Mouse (Mus musculus) limb, embryonic 11.5 days (tissue): ENCODE results near the gene Sugp2. TPM values are rescaled to one million over a fixed set of nuclear protein-coding genes. Genes with fewer than 3 reads are reported as not detected.

Experiments
- ATAC-seq: fragments of 200-750 bp; cut with Nextera tagmentation; 2 replicates; pipeline ENCODE4 v1.8.0; 2017; ENCODE audit warnings: low read depth; ENCODE audit not compliant: insufficient number of reproducible peaks, low FRiP score, low TSS enrichment
- DNase-seq: peaks from one replicate; pipeline ENCODE4 v3.0.0-alpha.2; 2015; ENCODE audit warnings: low spot score
- H3K27ac ChIP-seq: fragments of 300-500 bp; sonication (generic); replicated peaks from 2 replicates; pipeline ENCODE4 v1.5.1; 2014; ENCODE audit warnings: low read depth, mild to moderate bottlenecking, low read length
- H3K27me3 ChIP-seq: fragments of 300-500 bp; sonication (generic); 2 replicates; pipeline ENCODE4 v1.6.1; 2014; ENCODE audit warnings: mild to moderate bottlenecking, low read length, mixed read lengths; ENCODE audit not compliant: control insufficient read depth, insufficient read depth
- H3K36me3 ChIP-seq: fragments of 300-500 bp; sonication (generic); 2 replicates; pipeline ENCODE4 v1.6.1; 2014; ENCODE audit warnings: mild to moderate bottlenecking, low read length, moderate library complexity, mixed read lengths; ENCODE audit not compliant: control insufficient read depth, insufficient read depth
- H3K4me1 ChIP-seq: fragments of 300-500 bp; sonication (generic); 2 replicates; pipeline ENCODE4 v1.6.1; 2014; ENCODE audit warnings: low read length, mixed read lengths; ENCODE audit not compliant: control insufficient read depth, insufficient read depth
- H3K4me2 ChIP-seq: fragments of 300-500 bp; sonication (generic); 2 replicates; pipeline ENCODE4 v1.6.1; 2014; ENCODE audit warnings: low read depth, mild to moderate bottlenecking, moderate library complexity; ENCODE audit not compliant: severe bottlenecking
- H3K4me3 ChIP-seq: fragments of 300-500 bp; sonication (generic); 2 replicates; pipeline ENCODE4 v1.5.1; 2014; ENCODE audit warnings: low read depth, low read length
- H3K9ac ChIP-seq: fragments of 300-500 bp; sonication (generic); 2 replicates; pipeline ENCODE4 v1.6.1; 2014; ENCODE audit warnings: mild to moderate bottlenecking, low read length
- H3K9me3 ChIP-seq: fragments of 300-500 bp; sonication (generic); 2 replicates; pipeline ENCODE4 v1.6.1; 2016; ENCODE audit warnings: low read length; ENCODE audit not compliant: control insufficient read depth
- WGBS: fragments of 180-500 bp; shearing (Covaris S2); extraction: QIAGEN DNeasy Blood & Tissue Kit; methylation state at CpG from one replicate; pipeline ENCODE4 v1.1.7; 2014; 5-methylcytosine and 5-hydroxymethylcytosine counted together
- polyA plus RNA-seq: library from polyadenylated mRNA; unstranded; fragments of >200 nt; fragmentation: Nextera tagmentation; extraction: Ambion mirVana; gene quantifications from 2 replicates; pipeline ENCODE4 v1.2.1, GENCODE M21; 2014

The Sugp2 gene
- polyA plus RNA-seq, 1 experiment from 2014 or later = 34.3 TPM

GRCm38 (mm10) chr8:70203072-70203471, 31.0 kb upstream of the Sugp2 start:
- no peaks in the 10 kb centered on the region for H3K27me3 ChIP-seq
- no peaks in the 10 kb centered on the region for H3K9me3 ChIP-seq
- H3K4me1 ChIP-seq = no peaks in the 10 kb centered on the region
- no peaks in the 10 kb centered on the region for H3K36me3 ChIP-seq
- H3K4me2 ChIP-seq = no peak overlapping the region
- no peak overlapping the region for H3K27ac ChIP-seq
- 73% methylated on average over 4 of the region's 4 CpGs for WGBS
- H3K4me3 ChIP-seq = no peak overlapping the region
- no peak for DNase-seq
- no peak for ATAC-seq
- no peak overlapping the region for H3K9ac ChIP-seq

DNA sequence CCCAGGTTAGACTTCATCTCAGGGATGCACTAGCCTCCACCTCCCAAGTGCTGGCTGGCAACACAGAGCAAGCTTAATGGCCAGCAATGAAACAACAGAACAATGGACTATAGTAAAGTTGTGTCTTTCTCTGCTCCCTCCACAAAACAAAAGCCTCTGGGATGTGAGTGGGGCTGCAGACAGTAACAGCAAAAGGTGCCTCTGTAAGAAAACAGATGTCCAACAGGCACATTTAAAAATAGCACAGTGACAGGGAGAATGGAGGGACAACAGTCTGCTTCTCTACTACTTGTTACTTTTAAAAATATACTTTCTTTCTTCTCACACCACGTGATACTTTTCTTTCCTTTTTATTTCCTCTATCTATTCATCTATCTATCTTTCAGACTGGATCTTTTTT, 29.3 kb upstream of the Sugp2 start:
- Histone ChIP-seq H3K4me1 (no peaks in the 10 kb centered on the region), H3K9me3 (no peaks in the 10 kb centered on the region), H3K27me3 (no peaks in the 10 kb centered on the region), H3K36me3 (no peaks in the 10 kb centered on the region), H3K4me2 (no peak overlapping the region), H3K9ac (no peak overlapping the region), H3K4me3 (no peak overlapping the region), H3K27ac (no peak overlapping the region)
- no peak for DNase-seq
- WGBS = 67% methylated on average over 1 of the region's 1 CpGs
- no peak for ATAC-seq

- Histone ChIP-seq H3K27ac (no peak overlapping the region), H3K4me2 (no peak overlapping the region), H3K9me3 (no peaks in the 10 kb centered on the region), H3K27me3 (no peaks in the 10 kb centered on the region), H3K4me1 (0 out of 2 replicates have a peak, but pooled peaks cover 2% of the 10 kb centered on the region), H3K36me3 (no peaks in the 10 kb centered on the region), H3K4me3 (no peak overlapping the region), H3K9ac (peak overlapping the region; percentile 19; the same call in 1 of the 2 replicates)
- WGBS = 8% methylated on average over 1 of the region's 1 CpGs
- DNase-seq = no peak
- no peak for ATAC-seq
These were observed 25.9 kb upstream of the Sugp2 start for GRCm38 (mm10) chr8:70208130-70208529.

DNA sequence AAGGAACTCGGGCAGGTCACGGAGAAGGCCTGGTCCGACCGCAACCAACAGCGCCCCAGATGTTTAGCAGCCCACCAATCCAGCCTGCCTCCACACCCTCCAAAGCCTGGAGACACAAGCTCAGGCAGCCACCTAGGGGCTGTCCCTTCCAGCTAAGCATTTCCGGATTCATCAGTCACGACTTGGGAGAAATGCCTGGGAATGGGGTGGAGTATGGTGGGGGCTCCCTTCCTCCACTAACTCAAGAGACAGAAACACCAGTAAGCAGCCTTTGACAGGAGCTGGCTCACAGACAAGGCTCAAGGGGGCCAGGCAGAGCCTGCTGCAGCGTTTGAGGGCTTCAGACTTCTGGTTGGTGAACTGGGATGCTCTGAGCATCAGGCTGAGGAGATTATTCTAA, 23.5 kb upstream of the Sugp2 start:
- Histone ChIP-seq H3K4me1 (0 out of 2 replicates have a peak, but pooled peaks cover 2% of the 10 kb centered on the region), H3K9me3 (no peaks in the 10 kb centered on the region), H3K9ac (no peak overlapping the region), H3K27me3 (no peaks in the 10 kb centered on the region), H3K4me3 (no peak overlapping the region), H3K27ac (no peak overlapping the region), H3K36me3 (no peaks in the 10 kb centered on the region), H3K4me2 (no peak overlapping the region)
- no peak for ATAC-seq
- 18% methylated on average over 8 of the region's 8 CpGs for whole genome bisulfite sequencing
- peak; percentile 32 for DNase-seq

GRCm38 (mm10) chr8:70211275-70211674, 22.8 kb upstream of the Sugp2 start:
- 0 out of 2 replicates have a peak, but pooled peaks cover 2% of the 10 kb centered on the region for H3K4me1 ChIP-seq
- H3K27me3 ChIP-seq = no peaks in the 10 kb centered on the region
- no peaks in the 10 kb centered on the region for H3K9me3 ChIP-seq
- H3K27ac ChIP-seq = no peak overlapping the region
- ATAC-seq (no peak), DNase-seq (no peak)
- H3K36me3 ChIP-seq = no peaks in the 10 kb centered on the region
- peak overlapping the region; percentile 63 for H3K4me3 ChIP-seq
- peak overlapping the region; percentile 99 for H3K4me2 ChIP-seq
- WGBS = 71% methylated on average over 1 of the region's 1 CpGs
- no peak overlapping the region for H3K9ac ChIP-seq

DNA sequence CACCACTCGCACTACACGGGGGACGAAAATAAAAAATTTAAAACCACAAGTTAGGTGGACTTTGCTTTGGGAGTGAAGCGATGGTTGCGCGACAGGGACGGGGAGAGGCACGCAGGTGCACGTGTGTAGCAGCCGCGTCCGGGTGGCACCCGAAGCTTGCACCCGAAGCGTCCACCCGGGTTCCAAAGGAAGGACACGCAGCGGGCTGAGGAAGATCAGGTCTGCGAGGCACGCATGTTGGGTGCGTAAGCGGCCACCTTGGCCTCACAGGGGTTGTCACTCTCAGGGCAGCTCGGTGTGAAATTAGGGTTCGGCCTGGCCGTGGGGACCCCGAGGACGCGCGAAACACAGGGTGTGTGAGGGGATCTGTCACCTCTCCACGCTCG, 22.3 kb upstream of the Sugp2 start:
- Histone ChIP-seq H3K9me3 (no peaks in the 10 kb centered on the region), H3K4me3 (peak overlapping the region; percentile 63), H3K9ac (peak overlapping the region; percentile 57; the same call in 1 of the 2 replicates), H3K27me3 (no peaks in the 10 kb centered on the region), H3K4me1 (0 out of 2 replicates have a peak, but pooled peaks cover 2% of the 10 kb centered on the region), H3K4me2 (peak overlapping the region; percentile 99), H3K27ac (no peak overlapping the region), H3K36me3 (no peaks in the 10 kb centered on the region)
- 3% methylated on average over 31 of the region's 31 CpGs for WGBS
- no peak for DNase-seq
- ATAC-seq = no peak

DNA sequence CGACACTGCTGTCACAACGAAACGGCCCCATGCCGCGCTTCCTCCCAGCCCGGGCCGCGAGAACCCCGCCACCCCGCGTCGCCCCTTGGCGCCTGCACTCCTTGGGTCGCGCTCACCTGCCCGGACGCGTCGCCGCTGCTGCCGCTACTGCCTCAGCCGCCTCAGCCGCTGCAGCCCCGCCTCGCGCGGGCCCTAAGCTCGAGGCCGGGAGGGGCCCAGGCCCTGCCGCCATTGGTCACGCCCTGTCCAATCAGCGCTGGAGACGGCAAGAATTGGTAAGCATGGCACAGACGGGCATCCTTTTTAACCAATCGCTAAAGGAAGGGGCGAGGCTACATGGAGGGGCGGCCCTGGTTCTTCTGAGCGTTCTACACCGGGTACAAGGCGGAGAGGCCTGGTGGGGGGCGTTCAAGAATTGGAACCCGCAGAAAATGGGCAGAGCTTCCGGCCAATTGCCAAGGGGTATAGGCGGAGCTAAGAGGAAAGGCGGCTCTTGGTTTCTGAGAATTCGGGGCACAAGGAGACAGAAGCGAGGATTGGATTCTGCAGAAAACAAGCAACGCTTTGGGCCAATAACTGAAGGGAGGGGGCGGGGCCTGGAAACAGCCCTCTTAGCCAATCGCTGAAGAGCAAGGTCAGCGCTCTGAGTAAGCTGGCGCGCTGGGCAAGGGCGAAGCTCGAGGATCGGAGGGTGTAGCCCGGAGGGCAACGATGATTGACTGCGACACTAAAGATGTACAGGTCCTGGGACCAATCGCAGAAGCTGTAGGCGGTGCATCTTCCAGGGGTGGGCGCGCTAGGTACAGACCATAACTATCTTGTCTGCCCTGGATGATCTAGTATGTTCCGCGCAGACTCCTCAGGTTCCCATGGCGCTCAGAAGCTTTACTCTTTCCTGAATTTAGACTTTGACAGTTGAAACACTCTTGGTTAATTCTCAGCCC, 21.6 kb upstream of the Sugp2 start, which contains the start of gene Slc25a42:
Slc25a42 (minus strand) TSS at position 194 of the 944 bp plus-strand sequence.
- Histone ChIP-seq H3K27ac (no peak within 1 kb of the TSS), H3K4me3 (peak within 1 kb of the TSS; percentile 63), H3K36me3 (no peaks in the 10 kb centered on the region), H3K4me1 (0 out of 2 replicates have a peak, but pooled peaks cover 2% of the 10 kb centered on the region), H3K9ac (peak within 1 kb of the TSS; percentile 57), H3K9me3 (no peaks in the 10 kb centered on the region), H3K4me2 (peak within 1 kb of the TSS; percentile 99), H3K27me3 (no peaks in the 10 kb centered on the region)
- DNase-seq = peak; percentile 93
- peak; percentile 99 for ATAC-seq
- under 1% methylated on average over 63 of the region's 66 CpGs for WGBS

DNA sequence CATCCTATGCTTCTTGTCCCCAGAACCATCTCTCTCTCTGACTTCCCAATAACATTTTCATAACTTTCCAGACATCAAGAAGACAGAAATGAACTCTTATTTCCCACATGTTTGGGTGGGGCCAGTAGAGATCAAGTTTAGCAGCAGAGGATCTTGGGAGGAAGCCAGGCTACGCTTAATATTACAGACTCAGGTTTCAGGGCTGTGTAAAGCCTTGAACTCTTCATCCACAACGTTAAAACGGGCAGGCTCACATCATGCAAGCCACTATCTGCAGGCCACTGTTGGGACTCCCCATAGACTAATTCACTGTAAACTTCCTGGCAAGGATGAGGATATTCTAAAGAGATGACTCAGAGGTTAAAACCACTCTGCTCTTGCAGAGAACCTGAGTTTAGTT, 19.6 kb upstream of the Sugp2 start:
- Histone ChIP-seq H3K4me1 (peaks cover 8% of the 10 kb centered on the region; the same call in 1 of the 2 replicates), H3K36me3 (no peaks in the 10 kb centered on the region), H3K9ac (no peak overlapping the region), H3K27ac (no peak overlapping the region), H3K9me3 (no peaks in the 10 kb centered on the region), H3K4me2 (no peak overlapping the region), H3K4me3 (no peak overlapping the region), H3K27me3 (no peaks in the 10 kb centered on the region)
- DNase-seq (no peak), ATAC-seq (no peak)
- 77% methylated on average over 3 of the region's 3 CpGs for WGBS
